Mouse (Mus musculus) MEL (cell line): ENCODE measurements around the gene Sorcs1. TPM values are rescaled to one million over a fixed set of nuclear protein-coding genes. Genes with fewer than 3 reads are reported as not detected.

Experiments used
- DNase-seq: peaks from one replicate; pipeline ENCODE4 v3.0.0; 2011; ENCODE audit warnings: low read depth, low spot score
- H3K27ac ChIP-seq: 2 replicates; pipeline ENCODE4 v1.5.1; 2012; ENCODE audit warnings: low read depth, mild to moderate bottlenecking, control low read depth, low read length, moderate library complexity; ENCODE audit not compliant: control insufficient read depth
- H3K27me3 ChIP-seq, 2 experiments: fragments of 150-350 bp in 1 of 2; sonication (generic) in 1 of 2; 2 replicates each; pipeline ENCODE4 v1.6.1; 2012; ENCODE audit warnings: low read length in 2 of 2, mild to moderate bottlenecking in 2 of 2, improper control_type of control experiment in 1 of 2, moderate library complexity in 1 of 2; ENCODE audit not compliant: insufficient read depth in 2 of 2, control insufficient read depth in 1 of 2
- H3K36me3 ChIP-seq, 2 experiments: 2 replicates each; pipeline ENCODE4 v1.6.1; 2012 to 2014; ENCODE audit warnings: low read length in 2 of 2, improper control_type of control experiment in 1 of 2, inconsistent platforms in 1 of 2, mild to moderate bottlenecking in 1 of 2; ENCODE audit not compliant: insufficient read depth in 2 of 2, control insufficient read depth in 1 of 2
- H3K4me1 ChIP-seq, 2 experiments: fragments of 150-350 bp in 1 of 2; sonication (generic) in 1 of 2; 2 replicates each; pipeline ENCODE4 v1.6.1; 2012; ENCODE audit warnings: low read length in 2 of 2, improper control_type of control experiment in 1 of 2, mild to moderate bottlenecking in 1 of 2; ENCODE audit not compliant: insufficient read depth in 2 of 2, control insufficient read depth in 1 of 2
- H3K4me3 ChIP-seq, 2 experiments: fragments of 150-350 bp in 1 of 2; sonication (generic) in 1 of 2; 2 replicates each; pipeline ENCODE4 v1.5.1; 2012; ENCODE audit warnings: low read depth in 2 of 2, low read length in 2 of 2, mild to moderate bottlenecking in 2 of 2, moderate library complexity in 2 of 2, control low read depth in 1 of 2, improper control_type of control experiment in 1 of 2; ENCODE audit not compliant: control insufficient read depth in 1 of 2, insufficient read depth in 1 of 2
- H3K79me2 ChIP-seq: 2 replicates; pipeline ENCODE4 v1.6.1; 2012; ENCODE audit warnings: mild to moderate bottlenecking, low read length, moderate library complexity; ENCODE audit not compliant: control insufficient read depth, poor library complexity, insufficient read depth
- H3K9ac ChIP-seq: 2 replicates; pipeline ENCODE4 v1.6.1; 2012; ENCODE audit warnings: low read depth, mild to moderate bottlenecking, control low read depth, low read length, moderate library complexity; ENCODE audit not compliant: control insufficient read depth, poor library complexity, severe bottlenecking
- H3K9me3 ChIP-seq: fragments of 150-350 bp; sonication (generic); replicated peaks from 2 replicates; pipeline ENCODE4 v1.6.1; 2012; ENCODE audit warnings: mild to moderate bottlenecking, low read length, improper control_type of control experiment, moderate library complexity; ENCODE audit not compliant: insufficient read depth
- BHLHE40 ChIP-seq: IDR thresholded peaks from 2 replicates; pipeline ENCODE4 v1.6.1; 2012; ENCODE audit warnings: low read depth, mild to moderate bottlenecking, inconsistent platforms, low read length, improper control_type of control experiment, borderline replicate concordance
- CTCF ChIP-seq, 3 experiments: IDR thresholded peaks in 2 of 3; conservative IDR thresholded peaks in 1 of 3; 2 replicates each; pipeline ENCODE4 v1.5.1; 2011 to 2012; ENCODE audit warnings: low read length in 3 of 3, low read depth in 2 of 3, mild to moderate bottlenecking in 2 of 3, improper control_type of control experiment in 1 of 3, inconsistent platforms in 1 of 3, mixed read lengths in 1 of 3, moderate library complexity in 1 of 3; ENCODE audit not compliant: control insufficient read depth in 1 of 3, insufficient read depth in 1 of 3, poor library complexity in 1 of 3, severe bottlenecking in 1 of 3
- E2F4 ChIP-seq: IDR thresholded peaks from 2 replicates; pipeline ENCODE4 v1.6.1; 2011; ENCODE audit warnings: low read depth, low read length, improper control_type of control experiment, borderline replicate concordance
- EP300 ChIP-seq, 2 experiments: IDR thresholded peaks; 2 replicates each; pipeline ENCODE4 v1.6.1; 2011; ENCODE audit warnings: improper control_type of control experiment in 2 of 2, low read length in 2 of 2, low read depth in 1 of 2, mild to moderate bottlenecking in 1 of 2
- ETS1 ChIP-seq: IDR thresholded peaks from 2 replicates; pipeline ENCODE4 v1.6.1; 2012; ENCODE audit warnings: low read depth, mild to moderate bottlenecking, inconsistent platforms, low read length, improper control_type of control experiment, moderate library complexity
- JUND ChIP-seq: IDR thresholded peaks from 2 replicates; pipeline ENCODE4 v1.6.1; 2011; ENCODE audit warnings: low read depth, mild to moderate bottlenecking, improper control_type of control experiment, low read length
- MAFK ChIP-seq: IDR thresholded peaks from 2 replicates; pipeline ENCODE4 v1.6.1; 2011; ENCODE audit warnings: low read depth, mild to moderate bottlenecking, low read length, improper control_type of control experiment, borderline replicate concordance
- MAX ChIP-seq: IDR thresholded peaks from 2 replicates; pipeline ENCODE4 v1.6.1; 2011; ENCODE audit warnings: low read length, improper control_type of control experiment
- MAZ ChIP-seq: IDR thresholded peaks from 2 replicates; pipeline ENCODE4 v1.6.1; 2012; ENCODE audit warnings: low read depth, mild to moderate bottlenecking, inconsistent platforms, low read length, improper control_type of control experiment
- MXI1 ChIP-seq: IDR thresholded peaks from 2 replicates; pipeline ENCODE4 v1.6.1; 2011; ENCODE audit warnings: mild to moderate bottlenecking, low read depth, low read length, improper control_type of control experiment
- MYC ChIP-seq: IDR thresholded peaks from 2 replicates; pipeline ENCODE4 v1.6.1; 2011; ENCODE audit warnings: low read depth, mild to moderate bottlenecking, low read length, improper control_type of control experiment, moderate library complexity
- NRF1 ChIP-seq: IDR thresholded peaks from 2 replicates; pipeline ENCODE4 v1.6.1; 2014; ENCODE audit warnings: low read depth, mild to moderate bottlenecking, inconsistent platforms, low read length, improper control_type of control experiment, moderate library complexity; ENCODE audit not compliant: poor library complexity, insufficient read depth, severe bottlenecking
- RCOR1 ChIP-seq: IDR thresholded peaks from 2 replicates; pipeline ENCODE4 v1.6.1; 2012; ENCODE audit warnings: low read depth, mild to moderate bottlenecking, inconsistent platforms, low read length, improper control_type of control experiment
- SIN3A ChIP-seq: IDR thresholded peaks from 2 replicates; pipeline ENCODE4 v1.6.1; 2012; ENCODE audit warnings: low read length, improper control_type of control experiment, inconsistent platforms
- TAL1 ChIP-seq: IDR thresholded peaks from 2 replicates; pipeline ENCODE4 v1.6.1; 2012; ENCODE audit warnings: mild to moderate bottlenecking, inconsistent platforms, low read length, moderate library complexity, mixed read lengths
- ZC3H11A ChIP-seq: IDR thresholded peaks from 2 replicates; pipeline ENCODE4 v1.6.1; 2012; ENCODE audit warnings: low read depth, mild to moderate bottlenecking, inconsistent platforms, low read length, improper control_type of control experiment
- ZKSCAN1 ChIP-seq: IDR thresholded peaks from 2 replicates; pipeline ENCODE4 v1.6.1; 2012; ENCODE audit warnings: low read depth, mild to moderate bottlenecking, inconsistent platforms, low read length, improper control_type of control experiment, moderate library complexity
- polyA plus RNA-seq, 2 experiments: library from polyadenylated mRNA; stranded (reverse) in 1 of 2; unstranded in 1 of 2; fragments of >175 nt in 1 of 2; fragments of >200 nt in 1 of 2; gene quantifications; 2 replicates each; pipeline versions ENCODE4 v1.2.1 to v1.2.4; 2012; ENCODE audit warnings: low replicate concordance in 2 of 2, low read depth in 1 of 2; ENCODE audit not compliant: insufficient read length in 2 of 2, insufficient read depth in 1 of 2, missing spikeins in 1 of 2
- total RNA-seq: library from RNA; depleted of rRNA; stranded (reverse); fragments of 300-350 nt; gene quantifications from 2 replicates; pipeline ENCODE4 v1.2.3, GENCODE M21; 2012; rRNA removed

Gene Sorcs1
- not detected in 2 replicates for total RNA-seq
- not detected for polyA plus RNA-seq

DNA sequence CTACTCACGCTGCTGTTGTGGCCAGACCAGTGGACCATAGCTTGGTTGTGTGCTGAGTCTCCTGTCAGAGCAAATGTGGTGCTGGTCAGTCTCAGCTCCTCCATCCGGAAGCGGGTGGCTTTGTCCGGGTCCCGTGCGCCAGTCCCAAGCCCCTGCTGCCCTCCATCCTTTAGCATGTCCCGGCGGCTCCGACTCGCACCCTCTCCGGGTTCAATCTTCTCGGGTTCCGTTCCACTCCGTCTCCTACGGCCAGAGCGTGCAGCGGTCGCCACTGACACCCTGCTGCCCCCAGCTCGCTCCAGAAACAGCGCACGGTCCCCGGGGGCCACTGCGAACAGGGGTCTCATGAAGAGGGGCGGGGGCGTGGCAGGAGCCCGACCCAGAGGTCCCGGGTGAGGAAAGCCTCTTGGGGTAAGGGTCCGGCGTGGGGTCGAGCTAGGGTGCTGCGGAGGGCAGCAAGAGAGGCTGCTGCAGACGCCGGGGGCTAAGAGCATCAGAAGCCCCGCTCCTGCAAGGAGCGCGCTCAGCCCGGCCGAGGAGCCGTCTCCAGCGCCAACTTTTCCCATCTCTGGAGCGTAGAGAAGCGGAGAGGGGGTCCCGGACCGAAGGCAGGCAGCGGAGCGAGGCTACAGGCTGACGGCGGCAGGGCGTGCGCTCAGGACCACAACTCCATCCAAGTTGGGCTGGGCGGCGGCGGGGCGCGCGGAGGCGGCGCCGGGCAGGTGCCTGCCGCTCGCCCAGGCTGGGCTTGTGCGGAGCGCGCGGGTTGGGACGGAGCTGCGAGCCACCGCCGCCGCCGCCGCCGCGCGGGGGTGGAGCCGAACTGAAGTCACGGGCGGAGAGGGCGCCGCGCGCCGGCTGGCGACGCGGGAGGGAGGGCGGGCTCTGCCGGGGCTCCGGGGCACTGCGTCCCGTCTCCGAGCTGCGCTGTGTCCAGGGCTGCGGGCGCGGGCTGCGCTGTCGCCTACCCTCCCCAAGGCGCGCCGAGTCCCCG is at the start of gene Sorcs1:
Gene Sorcs1, minus strand, starts transcription at position 744 of the 994 bp plus-strand sequence.
- Histone ChIP-seq H3K4me3 (no peak within 1 kb of the TSS), H3K9me3 (no peaks in the 10 kb centered on the region), H3K9ac (no peak within 1 kb of the TSS), H3K36me3 (no peaks in the 10 kb centered on the region), H3K79me2 (no peaks in the 10 kb centered on the region), H3K27me3 (no peaks in the 10 kb centered on the region), H3K27ac (no peak within 1 kb of the TSS), H3K4me1 (no peaks in the 10 kb centered on the region)
- TF ChIP-seq MXI1 (no peak), SIN3A (no peak), MYC (no peak), NRF1 (no peak), ZKSCAN1 (no peak), MAX (no peak), JUND (no peak), EP300 (IDR thresholded peaks at IDR 0.05; ENCODE audit: low read depth in 1 of 2, low read length in 2 of 2) (no peak), MAZ (no peak), E2F4 (no peak), TAL1 (no peak), BHLHE40 (no peak), ZC3H11A (no peak), RCOR1 (no peak), CTCF (IDR thresholded peaks at IDR 0.05 in 2 of 3, conservative IDR thresholded peaks at IDR 0.05 in 1 of 3; ENCODE audit: control insufficient read depth in 1 of 3, insufficient read depth in 1 of 3, low read depth in 2 of 3, low read length in 3 of 3, poor library complexity in 1 of 3, severe bottlenecking in 1 of 3) (no peak)
- DNase-seq: no peak

DNA sequence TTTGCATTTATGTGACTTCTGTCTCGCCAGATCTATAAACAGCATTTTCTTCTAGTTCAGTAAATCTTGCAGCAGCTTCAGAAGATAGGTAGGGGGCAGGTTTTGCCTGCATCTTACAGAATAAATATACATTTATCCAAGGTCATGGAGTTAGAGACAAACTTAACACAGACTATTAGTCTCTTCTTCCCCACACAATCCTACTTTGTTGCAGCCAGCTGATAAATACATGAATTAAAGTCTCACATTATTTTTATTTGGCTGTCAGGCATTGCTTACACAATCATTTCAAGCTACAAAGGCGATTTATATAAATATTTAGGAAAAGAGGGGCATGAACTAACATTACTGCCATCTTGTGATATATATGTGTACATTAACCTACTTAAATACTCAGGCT is 4.8 kb upstream of the Sorcs1 start:
- Histone ChIP-seq H3K36me3 (no peaks in the 10 kb centered on the region), H3K27ac (no peak overlapping the region), H3K4me3 (no peak overlapping the region), H3K4me1 (no peaks in the 10 kb centered on the region), H3K9ac (no peak overlapping the region), H3K79me2 (no peaks in the 10 kb centered on the region), H3K9me3 (no peaks in the 10 kb centered on the region), H3K27me3 (no peaks in the 10 kb centered on the region)
- no peak for DNase-seq
- TF ChIP-seq CTCF (IDR thresholded peaks at IDR 0.05 in 2 of 3, conservative IDR thresholded peaks at IDR 0.05 in 1 of 3; ENCODE audit: control insufficient read depth in 1 of 3, insufficient read depth in 1 of 3, low read depth in 2 of 3, low read length in 3 of 3, poor library complexity in 1 of 3, severe bottlenecking in 1 of 3) (no peak), MAFK (no peak), MAZ (no peak), ETS1 (no peak)
